Mouse (Mus musculus): ENCODE data around the gene Urad. TPM values are rescaled to one million over a fixed set of nuclear protein-coding genes. Genes with fewer than 3 reads are reported as not detected.

Gene Urad
- polyA plus RNA-seq, 1 experiment from 2014 or later, result 2.6 TPM

DNA sequence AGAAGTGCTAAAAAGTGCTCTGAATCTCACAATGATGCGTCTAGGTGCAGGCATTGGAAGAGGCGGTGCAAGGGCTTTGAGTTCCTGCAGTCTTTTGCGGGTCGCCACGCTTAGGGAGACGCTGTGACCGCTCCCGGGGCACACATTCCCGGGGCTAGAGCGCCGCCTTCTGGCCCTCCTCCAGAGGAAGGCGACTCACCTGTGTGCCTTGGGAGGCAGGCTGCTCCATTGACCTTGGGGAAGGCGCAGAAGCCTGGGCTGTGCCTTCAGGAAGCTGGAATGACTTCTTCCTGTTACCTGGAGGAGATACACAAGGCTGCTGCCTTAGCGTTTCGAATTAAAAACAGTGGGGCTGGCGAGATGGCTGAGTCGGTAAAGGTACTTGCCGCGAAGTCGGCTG, 28.1 kb downstream of the Urad start:
- H3K4me2 ChIP-seq (ENCODE audit: low read depth, low read length), result no peak overlapping the region; the same call in 1 of the 2 replicates
- peak; percentile 49 for ATAC-seq
- peaks cover 9% of the 10 kb centered on the region; the same call in 1 of the 2 replicates for H3K27me3 ChIP-seq (replicated peaks; ENCODE audit: control insufficient read depth, insufficient read depth, low read length)
- no peak overlapping the region for H3K9ac ChIP-seq (ENCODE audit: low read depth, low read length)
- 19% methylated on average over 20 of the region's 20 CpGs for WGBS
- no peak overlapping the region for H3K4me3 ChIP-seq (ENCODE audit: low read length)
- peaks cover 11% of the 10 kb centered on the region for H3K4me1 ChIP-seq (ENCODE audit: control insufficient read depth, insufficient read depth, low read length)
- no peaks in the 10 kb centered on the region for H3K36me3 ChIP-seq (ENCODE audit: control insufficient read depth, insufficient read depth, low read length)
- no peak overlapping the region for H3K27ac ChIP-seq (ENCODE audit: low read length)
- no peaks in the 10 kb centered on the region for H3K9me3 ChIP-seq (ENCODE audit: control insufficient read depth, low read length)

DNA sequence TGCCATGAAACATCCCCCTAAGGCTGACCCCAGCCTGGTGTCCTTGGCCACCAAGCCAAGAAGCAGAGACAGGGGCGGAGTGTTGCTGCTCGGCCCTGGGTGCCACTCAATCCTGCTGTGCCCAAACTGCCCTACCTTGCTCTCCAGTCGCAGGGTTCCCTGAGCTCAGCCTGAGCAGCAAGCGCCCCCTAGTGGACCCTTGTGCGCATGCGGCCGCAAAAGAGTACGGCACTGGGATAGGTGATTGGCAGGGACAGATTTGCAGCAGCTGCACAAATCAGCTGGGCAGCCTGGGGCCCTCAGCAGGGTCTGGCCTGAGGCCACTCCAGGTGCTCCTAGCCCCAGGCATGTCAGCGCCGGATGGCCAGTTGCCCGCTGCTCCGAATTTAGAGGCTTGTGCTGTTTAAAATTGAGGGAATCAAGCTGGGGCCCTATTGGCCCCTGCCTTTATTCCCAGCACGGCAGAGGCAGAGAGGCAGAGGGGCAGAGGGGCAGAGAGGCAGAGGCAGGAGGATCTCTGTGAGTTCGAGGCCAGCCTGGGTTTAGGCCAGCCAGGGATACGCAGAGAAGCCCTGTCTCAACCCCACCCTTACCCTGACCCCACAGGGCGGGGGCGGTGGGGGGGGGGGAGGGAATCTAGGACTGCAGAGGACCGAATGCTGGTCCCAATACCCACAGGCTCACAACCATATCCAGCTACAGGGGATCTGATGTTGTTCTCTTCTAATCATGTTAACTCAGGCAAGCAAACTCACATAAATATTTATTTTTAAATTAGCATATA, 28.9 kb downstream of the Urad start:
- H3K4me2 ChIP-seq (ENCODE audit: low read depth, low read length), result peak overlapping the region; percentile 40; the same call in 1 of the 2 replicates

DNA sequence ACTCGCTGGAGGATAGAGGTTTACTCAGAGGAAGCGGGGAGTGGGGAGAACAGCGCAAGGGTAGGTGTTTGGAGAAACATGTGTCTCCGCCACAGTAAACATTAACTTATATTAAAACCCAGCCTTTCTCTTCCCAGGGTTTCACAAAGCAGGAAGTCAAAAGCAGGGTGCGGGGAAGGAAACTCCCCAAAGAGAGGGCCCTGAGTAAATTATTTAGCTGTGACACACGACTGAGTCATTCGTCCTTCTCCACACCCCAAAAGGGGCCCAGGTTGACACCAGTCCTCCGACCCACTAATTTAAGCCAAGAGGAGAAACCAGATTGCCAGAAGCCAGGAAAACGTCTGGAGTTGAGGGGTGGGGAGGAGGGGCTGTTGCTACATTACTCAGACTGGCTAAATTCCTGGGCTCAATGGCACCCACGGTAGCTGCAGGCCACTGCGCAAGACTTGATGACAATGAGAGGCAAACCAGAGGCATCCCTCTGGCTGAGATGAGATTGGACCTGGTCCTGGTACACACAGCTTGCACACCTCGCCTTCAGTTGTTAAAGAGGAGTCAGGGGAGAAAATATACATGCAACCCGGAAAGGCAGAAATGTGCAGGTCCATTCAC, 29.6 kb downstream of the Urad start:
- Histone ChIP-seq H3K36me3 (ENCODE audit: control insufficient read depth, insufficient read depth, low read length) (no peaks in the 10 kb centered on the region), H3K4me2 (ENCODE audit: low read depth, low read length) (peak overlapping the region; percentile 40), H3K27ac (ENCODE audit: low read length) (peak overlapping the region; percentile 78), H3K9ac (ENCODE audit: low read depth, low read length) (0 out of 2 replicates have a peak overlapping the region, but pooled peaks have one; percentile 29), H3K9me3 (ENCODE audit: control insufficient read depth, low read length) (no peaks in the 10 kb centered on the region), H3K4me1 (ENCODE audit: control insufficient read depth, insufficient read depth, low read length) (peaks cover 9% of the 10 kb centered on the region), H3K27me3 (replicated peaks; ENCODE audit: control insufficient read depth, insufficient read depth, low read length) (0 out of 2 replicates have a peak, but pooled peaks cover 4% of the 10 kb centered on the region), H3K4me3 (ENCODE audit: low read length) (peak overlapping the region; percentile 23)
- 22% methylated on average over 13 of the region's 13 CpGs for WGBS
- peak; percentile 79 for ATAC-seq

More for the DNA sequence above, 28.9 kb downstream of the Urad start:
- ATAC-seq, result peak; percentile 80
- Histone ChIP-seq H3K9ac (ENCODE audit: low read depth, low read length) (no peak overlapping the region), H3K4me1 (ENCODE audit: control insufficient read depth, insufficient read depth, low read length) (peaks cover 9% of the 10 kb centered on the region), H3K27ac (ENCODE audit: low read length) (peak overlapping the region; percentile 78), H3K4me3 (ENCODE audit: low read length) (no peak overlapping the region), H3K9me3 (ENCODE audit: control insufficient read depth, low read length) (no peaks in the 10 kb centered on the region), H3K36me3 (ENCODE audit: control insufficient read depth, insufficient read depth, low read length) (no peaks in the 10 kb centered on the region), H3K27me3 (replicated peaks; ENCODE audit: control insufficient read depth, insufficient read depth, low read length) (0 out of 2 replicates have a peak, but pooled peaks cover 7% of the 10 kb centered on the region)
- 15% methylated on average over 18 of the region's 18 CpGs for WGBS

DNA sequence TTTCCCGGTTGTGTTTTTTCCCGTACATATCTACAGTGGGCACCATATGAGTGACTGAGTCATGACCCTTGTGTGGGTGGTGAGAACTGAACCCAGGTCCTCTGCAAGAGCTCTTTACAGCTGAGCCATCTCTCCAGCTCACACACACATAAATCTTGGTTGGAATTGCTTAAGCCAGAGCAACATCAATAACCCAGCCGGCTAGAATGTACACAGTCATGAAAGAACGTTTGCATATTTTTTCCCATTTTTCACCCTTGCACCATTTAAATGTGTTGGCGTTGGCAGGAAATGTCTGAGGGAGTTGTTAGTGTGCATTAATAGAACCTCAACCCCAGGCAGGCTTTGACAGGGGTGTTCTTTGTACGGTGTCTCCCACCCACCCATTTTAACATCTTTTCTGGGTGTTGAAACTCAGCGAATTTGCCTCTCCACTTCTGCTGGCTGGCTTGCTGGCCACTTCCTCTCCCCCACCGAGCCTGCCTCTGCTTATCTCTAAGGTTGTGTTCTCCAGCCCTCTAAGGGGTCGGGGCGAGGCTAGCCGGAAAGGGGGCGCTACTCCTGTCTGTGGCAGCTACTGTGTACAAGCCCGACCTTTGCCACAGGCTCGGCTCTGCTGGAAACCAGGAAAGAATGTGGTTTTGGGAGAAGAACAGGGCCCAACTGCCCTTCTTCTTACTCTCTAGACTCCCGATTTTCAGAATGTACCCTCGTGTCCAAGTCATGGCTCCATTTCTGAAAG, 30.3 kb downstream of the Urad start:
- peak; percentile 43 for ATAC-seq
- no peaks in the 10 kb centered on the region for H3K36me3 ChIP-seq (ENCODE audit: control insufficient read depth, insufficient read depth, low read length)
- WGBS, result 23% methylated on average over 16 of the region's 16 CpGs
- no peaks in the 10 kb centered on the region for H3K9me3 ChIP-seq (ENCODE audit: control insufficient read depth, low read length)
- H3K4me3 ChIP-seq (ENCODE audit: low read length), result peak overlapping the region; percentile 23
- H3K27ac ChIP-seq (ENCODE audit: low read length), result peak overlapping the region; percentile 78
- H3K27me3 ChIP-seq (replicated peaks; ENCODE audit: control insufficient read depth, insufficient read depth, low read length), result 0 out of 2 replicates have a peak, but pooled peaks cover 4% of the 10 kb centered on the region
- H3K4me1 ChIP-seq (ENCODE audit: control insufficient read depth, insufficient read depth, low read length), result peaks cover 9% of the 10 kb centered on the region
- H3K9ac ChIP-seq (ENCODE audit: low read depth, low read length), result 0 out of 2 replicates have a peak overlapping the region, but pooled peaks have one; percentile 29
- peak overlapping the region; percentile 40 for H3K4me2 ChIP-seq (ENCODE audit: low read depth, low read length)

DNA sequence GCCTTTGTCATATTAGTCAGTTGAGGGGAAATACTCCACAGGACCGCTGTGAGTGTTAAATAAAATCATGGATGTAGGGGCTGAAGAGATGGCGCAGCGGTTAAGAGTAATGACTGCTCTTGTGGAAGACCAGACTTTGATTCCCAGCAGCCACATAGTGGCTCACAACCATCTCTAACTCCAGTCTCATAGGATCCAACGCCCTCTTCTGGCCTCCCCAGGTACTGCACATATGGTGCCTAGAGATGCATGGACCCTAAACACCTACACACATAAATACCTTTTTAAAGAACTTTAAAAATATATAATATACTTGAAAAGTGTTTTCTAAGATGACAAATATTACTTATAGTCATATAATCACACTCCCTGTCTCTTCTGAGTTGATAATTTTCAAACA, 37.9 kb downstream of the Urad start:
- H3K36me3 ChIP-seq (ENCODE audit: control insufficient read depth, insufficient read depth, low read length), result no peaks in the 10 kb centered on the region
- WGBS, result 73% methylated on average over 4 of the region's 4 CpGs
- no peak overlapping the region for H3K9ac ChIP-seq (ENCODE audit: low read depth, low read length)

DNA sequence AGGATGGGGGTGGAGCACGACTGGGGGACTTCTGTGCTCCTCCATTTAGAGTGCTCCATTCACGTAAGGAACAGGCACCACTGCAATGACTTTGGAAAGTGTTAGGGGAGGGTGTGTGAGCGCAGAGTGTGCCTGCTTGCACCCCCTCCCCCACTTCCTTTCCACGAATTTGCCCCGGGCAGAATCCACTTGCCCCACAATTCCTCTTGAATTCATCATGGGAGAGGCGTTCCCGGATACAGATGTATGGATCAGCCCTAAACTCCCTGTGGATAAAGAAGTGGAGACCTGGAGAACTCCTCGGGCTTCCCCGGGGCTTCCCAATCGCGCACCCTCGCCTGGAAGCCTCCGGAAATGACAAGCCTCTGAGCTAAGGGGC, 44.7 kb downstream of the Urad start:
- Histone ChIP-seq H3K4me1 (ENCODE audit: control insufficient read depth, insufficient read depth, low read length) (no peaks in the 10 kb centered on the region), H3K4me2 (ENCODE audit: low read depth, low read length) (no peak overlapping the region), H3K27me3 (replicated peaks; ENCODE audit: control insufficient read depth, insufficient read depth, low read length) (peaks cover 59% of the 10 kb centered on the region), H3K4me3 (ENCODE audit: low read length) (no peak overlapping the region), H3K27ac (ENCODE audit: low read length) (no peak overlapping the region), H3K9ac (ENCODE audit: low read depth, low read length) (no peak overlapping the region), H3K36me3 (ENCODE audit: control insufficient read depth, insufficient read depth, low read length) (no peaks in the 10 kb centered on the region), H3K9me3 (ENCODE audit: control insufficient read depth, low read length) (no peaks in the 10 kb centered on the region)
- 7% methylated on average over 13 of the region's 13 CpGs for WGBS
- ATAC-seq, result no peak

More for the DNA sequence above, 37.9 kb downstream of the Urad start:
- Histone ChIP-seq H3K9me3 (ENCODE audit: control insufficient read depth, low read length) (no peaks in the 10 kb centered on the region), H3K4me3 (ENCODE audit: low read length) (no peak overlapping the region), H3K27ac (ENCODE audit: low read length) (no peak overlapping the region), H3K4me2 (ENCODE audit: low read depth, low read length) (no peak overlapping the region), H3K27me3 (replicated peaks; ENCODE audit: control insufficient read depth, insufficient read depth, low read length) (peaks cover 10% of the 10 kb centered on the region), H3K4me1 (ENCODE audit: control insufficient read depth, insufficient read depth, low read length) (no peaks in the 10 kb centered on the region)
- ATAC-seq, result no peak

DNA sequence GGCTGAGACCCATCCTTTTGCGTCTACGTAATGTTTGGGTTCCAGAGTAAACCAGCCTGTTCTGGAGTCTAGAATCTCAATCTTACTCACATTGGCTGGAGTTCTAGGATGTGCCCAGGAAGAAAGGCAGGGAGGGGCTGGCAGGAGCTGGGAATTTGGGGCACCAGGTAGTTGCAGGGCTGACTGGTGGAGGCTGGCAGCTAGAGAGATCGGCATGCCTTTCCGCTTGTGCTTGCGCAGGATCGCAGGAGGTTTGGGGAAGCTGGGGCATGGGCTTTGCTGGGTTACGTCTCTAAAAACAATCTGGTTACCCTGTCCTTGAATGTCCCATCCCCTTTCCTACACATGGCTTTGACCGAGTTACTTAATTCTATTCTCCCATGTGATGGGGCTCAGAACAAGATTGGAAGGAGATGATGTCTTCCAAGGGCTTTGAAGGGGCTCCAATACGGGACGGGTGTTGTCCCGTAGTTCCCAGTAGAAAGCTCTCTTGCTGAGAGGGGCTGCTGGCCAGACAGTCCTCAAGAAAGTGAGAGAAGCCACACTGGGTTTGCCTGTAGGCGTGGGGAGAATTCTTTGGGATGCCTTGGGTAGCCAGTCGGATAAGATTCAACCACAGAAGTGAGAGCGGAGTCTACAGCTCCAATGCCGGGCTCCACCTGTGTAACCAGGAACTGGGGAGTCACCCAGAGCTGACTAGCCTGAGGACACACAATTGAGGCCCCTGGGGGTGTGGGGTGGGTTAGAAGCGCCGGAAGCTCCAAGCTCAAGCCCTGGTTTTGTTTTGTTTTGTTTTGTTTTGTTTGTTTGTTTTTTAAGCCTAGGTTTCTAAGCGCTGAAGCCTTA, 45.3 kb downstream of the Urad start:
- 7% methylated on average over 18 of the region's 18 CpGs for WGBS
- Histone ChIP-seq H3K9me3 (ENCODE audit: control insufficient read depth, low read length) (no peaks in the 10 kb centered on the region), H3K4me2 (ENCODE audit: low read depth, low read length) (no peak overlapping the region), H3K27ac (ENCODE audit: low read length) (no peak overlapping the region), H3K4me1 (ENCODE audit: control insufficient read depth, insufficient read depth, low read length) (no peaks in the 10 kb centered on the region), H3K36me3 (ENCODE audit: control insufficient read depth, insufficient read depth, low read length) (no peaks in the 10 kb centered on the region), H3K27me3 (replicated peaks; ENCODE audit: control insufficient read depth, insufficient read depth, low read length) (peaks cover 60% of the 10 kb centered on the region), H3K4me3 (ENCODE audit: low read length) (no peak overlapping the region), H3K9ac (ENCODE audit: low read depth, low read length) (no peak overlapping the region)
- ATAC-seq, result no peak

DNA sequence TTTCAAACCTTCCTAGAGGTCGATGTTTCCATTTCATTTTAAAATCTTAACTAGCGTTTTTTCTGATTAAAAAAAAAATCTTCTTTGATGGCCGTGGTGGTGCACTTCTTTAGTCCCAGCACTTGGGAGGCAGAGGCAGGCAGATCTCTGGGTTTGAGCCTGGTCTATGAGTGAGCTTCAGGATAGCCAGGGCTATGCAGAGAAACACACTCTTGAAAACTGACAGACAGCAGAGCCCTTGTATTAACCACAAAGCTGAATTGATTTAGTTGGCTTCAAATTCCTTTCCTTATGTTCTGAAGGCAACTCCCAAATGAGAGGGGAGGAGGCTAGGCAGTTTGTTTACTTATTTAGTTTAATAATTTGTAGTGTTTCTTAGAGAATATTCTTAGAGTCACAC, 46.5 kb downstream of the Urad start:
- no peaks in the 10 kb centered on the region for H3K36me3 ChIP-seq (ENCODE audit: control insufficient read depth, insufficient read depth, low read length)
- H3K4me3 ChIP-seq (ENCODE audit: low read length), result no peak overlapping the region
- H3K27me3 ChIP-seq (replicated peaks; ENCODE audit: control insufficient read depth, insufficient read depth, low read length), result peaks cover 70% of the 10 kb centered on the region
- no peaks in the 10 kb centered on the region for H3K9me3 ChIP-seq (ENCODE audit: control insufficient read depth, low read length)
- H3K4me2 ChIP-seq (ENCODE audit: low read depth, low read length), result no peak overlapping the region
- no peak for ATAC-seq
- 18% methylated on average over 3 of the region's 3 CpGs for WGBS
- H3K27ac ChIP-seq (ENCODE audit: low read length), result no peak overlapping the region
- no peaks in the 10 kb centered on the region for H3K4me1 ChIP-seq (ENCODE audit: control insufficient read depth, insufficient read depth, low read length)
- no peak overlapping the region for H3K9ac ChIP-seq (ENCODE audit: low read depth, low read length)

All from intestine, embryonic 16.5 days (tissue).